In genomic region chr8:70254628-70255027, GRCm38 (mm10) we compare ENCODE assay signal across 21 mouse cellular contexts. TPM values are rescaled to one million over a fixed set of nuclear protein-coding genes. Genes with fewer than 3 reads are reported as not detected.
A peak's percentile ranks its signal among the peaks of the same experiment; 100 is the strongest.
DNase-seq lines count a peak whose midpoint lies in the region; ATAC-seq and TF ChIP-seq lines count a peak whose summit lies in the region.
"Had no signal": no experiment of that assay in that cellular context is flagged by ENCODE, and none has a peak within 500 bp of the region (broad histone marks: within the 10 kb centered on the region; RNA-seq: fewer than 3 reads in every experiment).

No protein-coding gene starts in this region.

- H3K9ac ChIP-seq in intestine, postnatal 0 days (ENCODE audit: low read depth, low read length) = no peak overlapping the region
- H3K9ac ChIP-seq in intestine, embryonic 15.5 days = no peak overlapping the region
- no peak overlapping the region for H3K9ac ChIP-seq in lung, postnatal 0 days (replicated peaks; ENCODE audit: low read depth)
- H3K9ac ChIP-seq: embryonic facial prominence, embryonic 13.5 days; heart, embryonic 15.5 days; limb, embryonic 12.5 days; liver, embryonic 15.5 days had no signal

- peak; percentile 12; the same call in 1 of the 2 replicates for TF ChIP-seq CTCF in cerebellum, adult 2 months (IDR thresholded peaks at IDR 0.05; ENCODE audit: borderline replicate concordance, insufficient read depth, low read depth, low read length)
- TF ChIP-seq CTCF in intestine, postnatal 0 days (IDR thresholded peaks at IDR 0.05; ENCODE audit: low read depth) = peak; percentile 54
- TF ChIP-seq CTCF in lung, postnatal 0 days (IDR thresholded peaks at IDR 0.05) = peak; percentile 50

- no peaks in the 10 kb centered on the region for H3K27me3 ChIP-seq in cerebellum, adult 2 months (ENCODE audit: control insufficient read depth, insufficient read depth, low read length)
- no peaks in the 10 kb centered on the region for H3K27me3 ChIP-seq in intestine, postnatal 0 days (replicated peaks; ENCODE audit: control insufficient read depth, insufficient read depth, low read length)
- no peaks in the 10 kb centered on the region for H3K27me3 ChIP-seq in intestine, embryonic 15.5 days (replicated peaks)
- no peaks in the 10 kb centered on the region for H3K27me3 ChIP-seq in lung, postnatal 0 days (replicated peaks; ENCODE audit: insufficient read depth, low read length)
- H3K27me3 ChIP-seq: embryonic facial prominence, embryonic 13.5 days; heart, embryonic 15.5 days; limb, embryonic 12.5 days; liver, embryonic 15.5 days had no signal

- WGBS in cerebellum, adult 2 months = 59% methylated on average over 1 of the region's 1 CpGs
- WGBS in intestine, postnatal 0 days = 79% methylated on average over 1 of the region's 1 CpGs
- WGBS in intestine, embryonic 15.5 days = 79% methylated on average over 1 of the region's 1 CpGs
- 71% methylated on average over 1 of the region's 1 CpGs for WGBS in lung, postnatal 0 days

- no peak for ATAC-seq in intestine, postnatal 0 days
- no peak for ATAC-seq in intestine, embryonic 15.5 days
- ATAC-seq in lung, postnatal 0 days = no peak
- ATAC-seq: forebrain, embryonic 16.5 days had no signal

- no peaks in the 10 kb centered on the region for H3K9me3 ChIP-seq in intestine, postnatal 0 days (ENCODE audit: control insufficient read depth)
- no peaks in the 10 kb centered on the region for H3K9me3 ChIP-seq in intestine, embryonic 15.5 days
- H3K9me3 ChIP-seq in lung, postnatal 0 days (ENCODE audit: low read length) = no peaks in the 10 kb centered on the region
- H3K9me3 ChIP-seq: embryonic facial prominence, embryonic 13.5 days; heart, embryonic 15.5 days; hindbrain, embryonic 10.5 days; limb, embryonic 12.5 days; liver, embryonic 15.5 days had no signal

- no peak overlapping the region for H3K4me2 ChIP-seq in intestine, postnatal 0 days (replicated peaks; ENCODE audit: low read depth)
- H3K4me2 ChIP-seq in intestine, embryonic 15.5 days (replicated peaks) = no peak overlapping the region
- no peak overlapping the region for H3K4me2 ChIP-seq in lung, postnatal 0 days (replicated peaks; ENCODE audit: low read depth, low read length)
- H3K4me2 ChIP-seq: embryonic facial prominence, embryonic 13.5 days; heart, embryonic 15.5 days; limb, embryonic 12.5 days; liver, embryonic 15.5 days had no signal

- H3K36me3 ChIP-seq in intestine, postnatal 0 days (ENCODE audit: control insufficient read depth, insufficient read depth) = peaks cover 95% of the 10 kb centered on the region
- peaks cover 50% of the 10 kb centered on the region for H3K36me3 ChIP-seq in intestine, embryonic 15.5 days
- H3K36me3 ChIP-seq in lung, postnatal 0 days (ENCODE audit: insufficient read depth, low read length) = peaks cover 56% of the 10 kb centered on the region

- TF ChIP-seq EP300 in lung, postnatal 0 days (IDR thresholded peaks at IDR 0.05) = no peak

- H3K27ac ChIP-seq in cerebellum, adult 2 months (ENCODE audit: insufficient read depth, low read length) = no peak overlapping the region
- no peak overlapping the region for H3K27ac ChIP-seq in intestine, postnatal 0 days (ENCODE audit: low read depth, low read length)
- H3K27ac ChIP-seq in intestine, embryonic 15.5 days = no peak overlapping the region
- H3K27ac ChIP-seq in lung, postnatal 0 days (ENCODE audit: low read length) = no peak overlapping the region
- H3K27ac ChIP-seq: embryonic facial prominence, embryonic 13.5 days; heart, embryonic 15.5 days; hindbrain, embryonic 10.5 days; limb, embryonic 12.5 days; liver, embryonic 15.5 days had no signal

- H3K4me1 ChIP-seq in cerebellum, adult 2 months (ENCODE audit: control insufficient read depth, insufficient read depth, low read length) = peaks cover 26% of the 10 kb centered on the region
- H3K4me1 ChIP-seq in intestine, postnatal 0 days (replicated peaks; ENCODE audit: control insufficient read depth, insufficient read depth, low read length) = no peaks in the 10 kb centered on the region
- H3K4me1 ChIP-seq in intestine, embryonic 15.5 days (replicated peaks) = no peaks in the 10 kb centered on the region
- H3K4me1 ChIP-seq in lung, postnatal 0 days (ENCODE audit: insufficient read depth, low read depth, low read length) = no peaks in the 10 kb centered on the region
- H3K4me1 ChIP-seq: embryonic facial prominence, embryonic 13.5 days; hindbrain, embryonic 10.5 days; limb, embryonic 12.5 days had no signal

- DNase-seq in cerebellum, adult 2 months = no peak
- no peak for DNase-seq in cerebellum, adult 8-10 months
- no peak for DNase-seq in lung, postnatal 0 days (ENCODE audit: low spot score)
- no peak for DNase-seq in lung, postnatal 14 days
- DNase-seq in right cerebral cortex, postnatal 14 days = no peak
- no peak for DNase-seq in testis, postnatal 14 days (ENCODE audit: low spot score)
- DNase-seq: adrenal gland, postnatal 36 days; cerebellum, adult 9-10 months; heart, adult 18-20 months; kidney, adult 9 months; kidney, postnatal 36 days; lung, postnatal 36 days; thymus, postnatal 25 days had no signal

- H3K4me3 ChIP-seq in cerebellum, adult 2 months (replicated peaks; ENCODE audit: insufficient read depth, low read depth, low read length) = no peak overlapping the region
- H3K4me3 ChIP-seq in intestine, postnatal 0 days (ENCODE audit: low read depth, low read length) = no peak overlapping the region
- H3K4me3 ChIP-seq in intestine, embryonic 15.5 days (replicated peaks) = no peak overlapping the region
- H3K4me3 ChIP-seq in lung, postnatal 0 days (ENCODE audit: low read depth, low read length) = no peak overlapping the region
- H3K4me3 ChIP-seq: embryonic facial prominence, embryonic 13.5 days; heart, embryonic 15.5 days; hindbrain, embryonic 10.5 days; limb, embryonic 12.5 days; liver, embryonic 15.5 days had no signal

- TF ChIP-seq POLR2A in cerebellum, adult 2 months (IDR thresholded peaks at IDR 0.05; ENCODE audit: borderline replicate concordance, insufficient read depth, low read length) = no peak

RNA-seq across cellular contexts. Expression of gene Armc6, which starts 20.4 kb away (rescaled TPM):
- polyA plus RNA-seq in cerebellum, adult 2 months (2012; rRNA removed) = 45.8 and 46.7 TPM in 2 replicates
- 10.0 and 11.2 TPM in 2 replicates for polyA plus RNA-seq in intestine, postnatal 0 days (2015; fragmentation: Nextera tagmentation; extraction: Ambion mirVana)
- 25.4 and 26.4 TPM in 2 replicates for polyA plus RNA-seq in intestine, embryonic 15.5 days (2015; fragmentation: Nextera tagmentation; extraction: Ambion mirVana)
- polyA plus RNA-seq in lung, postnatal 0 days (2015; fragmentation: Nextera tagmentation; extraction: Ambion mirVana) = 10.4 and 11.9 TPM in 2 replicates

RNA-seq across cellular contexts. Expression of gene Sugp2, which starts 20.6 kb away (rescaled TPM):
- polyA plus RNA-seq in cerebellum, adult 2 months (2012; rRNA removed) = 102 and 108 TPM in 2 replicates
- polyA plus RNA-seq in intestine, postnatal 0 days (2015; fragmentation: Nextera tagmentation; extraction: Ambion mirVana) = 8.0 and 11.5 TPM in 2 replicates
- 20.6 and 23.0 TPM in 2 replicates for polyA plus RNA-seq in intestine, embryonic 15.5 days (2015; fragmentation: Nextera tagmentation; extraction: Ambion mirVana)
- polyA plus RNA-seq in lung, postnatal 0 days (2015; fragmentation: Nextera tagmentation; extraction: Ambion mirVana) = 12.3 and 13.6 TPM in 2 replicates

RNA-seq across cellular contexts. Expression of gene Homer3, which starts 28.0 kb away (rescaled TPM):
- 262 and 322 TPM in 2 replicates for polyA plus RNA-seq in cerebellum, adult 2 months (2012; rRNA removed)
- 18.5 and 18.7 TPM in 2 replicates for polyA plus RNA-seq in intestine, postnatal 0 days (2015; fragmentation: Nextera tagmentation; extraction: Ambion mirVana)
- polyA plus RNA-seq in intestine, embryonic 15.5 days (2015; fragmentation: Nextera tagmentation; extraction: Ambion mirVana) = 27.7 and 31.5 TPM in 2 replicates
- 54.1 and 61.1 TPM in 2 replicates for polyA plus RNA-seq in lung, postnatal 0 days (2015; fragmentation: Nextera tagmentation; extraction: Ambion mirVana)

RNA-seq across cellular contexts. Expression of gene Slc25a42, which starts 42.5 kb away (rescaled TPM):
- 45.5 and 46.3 TPM in 2 replicates for polyA plus RNA-seq in cerebellum, adult 2 months (2012; rRNA removed)
- 12.0 and 12.2 TPM in 2 replicates for polyA plus RNA-seq in intestine, postnatal 0 days (2015; fragmentation: Nextera tagmentation; extraction: Ambion mirVana)
- 5.8 and 6.0 TPM in 2 replicates for polyA plus RNA-seq in intestine, embryonic 15.5 days (2015; fragmentation: Nextera tagmentation; extraction: Ambion mirVana)
- 4.0 and 4.3 TPM in 2 replicates for polyA plus RNA-seq in lung, postnatal 0 days (2015; fragmentation: Nextera tagmentation; extraction: Ambion mirVana)

RNA-seq across cellular contexts. Expression of gene Ddx49, which starts 47.7 kb away (rescaled TPM):
- 42.9 and 45.0 TPM in 2 replicates for polyA plus RNA-seq in cerebellum, adult 2 months (2012; rRNA removed)
- 32.9 and 34.5 TPM in 2 replicates for polyA plus RNA-seq in intestine, postnatal 0 days (2015; fragmentation: Nextera tagmentation; extraction: Ambion mirVana)
- 45.8 and 52.7 TPM in 2 replicates for polyA plus RNA-seq in intestine, embryonic 15.5 days (2015; fragmentation: Nextera tagmentation; extraction: Ambion mirVana)
- 29.9 and 32.5 TPM in 2 replicates for polyA plus RNA-seq in lung, postnatal 0 days (2015; fragmentation: Nextera tagmentation; extraction: Ambion mirVana)
